Mouse (Mus musculus) intestine, embryonic 15.5 days (tissue): ENCODE results near the gene Cldn10. TPM values are rescaled to one million over a fixed set of nuclear protein-coding genes. Genes with fewer than 3 reads are reported as not detected.
A peak's percentile ranks its signal among the peaks of the same experiment; 100 is the strongest.

Source experiments
- ATAC-seq: fragments of 200-750 bp; cut with Nextera tagmentation; 2 replicates; pipeline ENCODE4 v1.8.0; 2017; ENCODE audit warnings: moderate TSS enrichment, moderate library complexity
- H3K27ac ChIP-seq: fragments of 300-500 bp; sonication (generic); 2 replicates; pipeline ENCODE4 v1.5.1; 2015; ENCODE audit warnings: mild to moderate bottlenecking, inconsistent platforms
- H3K27me3 ChIP-seq: fragments of 300-500 bp; sonication (generic); replicated peaks from 2 replicates; pipeline ENCODE4 v1.6.1; 2015; ENCODE audit warnings: inconsistent platforms
- H3K36me3 ChIP-seq: fragments of 300-500 bp; sonication (generic); 2 replicates; pipeline ENCODE4 v1.6.1; 2015; ENCODE audit warnings: inconsistent platforms
- H3K4me1 ChIP-seq: fragments of 300-500 bp; sonication (generic); replicated peaks from 2 replicates; pipeline ENCODE4 v1.6.1; 2015; ENCODE audit warnings: inconsistent platforms
- H3K4me2 ChIP-seq: fragments of 300-500 bp; sonication (generic); replicated peaks from 2 replicates; pipeline ENCODE4 v1.6.1; 2015; ENCODE audit warnings: mild to moderate bottlenecking, inconsistent platforms
- H3K4me3 ChIP-seq: fragments of 300-500 bp; sonication (generic); replicated peaks from 2 replicates; pipeline ENCODE4 v1.5.1; 2015; ENCODE audit warnings: inconsistent platforms
- H3K9ac ChIP-seq: fragments of 300-500 bp; sonication (generic); 2 replicates; pipeline ENCODE4 v1.6.1; 2015; ENCODE audit warnings: inconsistent platforms
- H3K9me3 ChIP-seq: fragments of 300-500 bp; sonication (generic); 2 replicates; pipeline ENCODE4 v1.6.1; 2016; ENCODE audit warnings: inconsistent platforms
- WGBS: fragments of 180-500 bp; shearing (Covaris S2); methylation state at CpG from one replicate; pipeline ENCODE4 v1.1.7; 2015; 5-methylcytosine and 5-hydroxymethylcytosine counted together
- polyA plus RNA-seq: library from polyadenylated mRNA; unstranded; fragments of >200 nt; fragmentation: Nextera tagmentation; extraction: Ambion mirVana; gene quantifications from 2 replicates; pipeline ENCODE4 v1.2.1, GENCODE M21; 2015

Cldn10 gene
- polyA plus RNA-seq, 1 experiment from 2014 or later, result 19.7 TPM

GRCm38 (mm10) chr14:118910332-118911222, 122.9 kb downstream of the Cldn10 start:
- peak; percentile 78 for ATAC-seq
- peak overlapping the region; percentile 34; the same call in 1 of the 2 replicates for H3K4me2 ChIP-seq
- no peak overlapping the region for H3K9ac ChIP-seq
- no peak overlapping the region for H3K4me3 ChIP-seq
- no peaks in the 10 kb centered on the region for H3K36me3 ChIP-seq
- H3K27ac ChIP-seq, result no peak overlapping the region
- H3K27me3 ChIP-seq, result no peaks in the 10 kb centered on the region
- no peaks in the 10 kb centered on the region for H3K9me3 ChIP-seq
- H3K4me1 ChIP-seq, result 0 out of 2 replicates have a peak, but pooled peaks cover 9% of the 10 kb centered on the region
- WGBS, result 51% methylated on average over 29 of the region's 29 CpGs

- no peak overlapping the region for H3K9ac ChIP-seq
- no peak overlapping the region for H3K4me3 ChIP-seq
- H3K4me1 ChIP-seq, result 0 out of 2 replicates have a peak, but pooled peaks cover 9% of the 10 kb centered on the region
- 89% methylated on average over 6 of the region's 6 CpGs for WGBS
- no peak for ATAC-seq
- no peaks in the 10 kb centered on the region for H3K9me3 ChIP-seq
- no peaks in the 10 kb centered on the region for H3K27me3 ChIP-seq
- no peak overlapping the region for H3K27ac ChIP-seq
- no peaks in the 10 kb centered on the region for H3K36me3 ChIP-seq
- no peak overlapping the region for H3K4me2 ChIP-seq
Measured at GRCm38 (mm10) chr14:118911521-118911920, 123.8 kb downstream of the Cldn10 start.

GRCm38 (mm10) chr14:118913651-118914050, 125.9 kb downstream of the Cldn10 start:
- no peak overlapping the region for H3K4me2 ChIP-seq
- no peak overlapping the region for H3K4me3 ChIP-seq
- no peak overlapping the region for H3K9ac ChIP-seq
- H3K27ac ChIP-seq, result no peak overlapping the region
- 79% methylated on average over 5 of the region's 5 CpGs for WGBS
- no peak for ATAC-seq
- H3K36me3 ChIP-seq, result no peaks in the 10 kb centered on the region
- H3K27me3 ChIP-seq, result no peaks in the 10 kb centered on the region
- 0 out of 2 replicates have a peak, but pooled peaks cover 9% of the 10 kb centered on the region for H3K4me1 ChIP-seq
- no peaks in the 10 kb centered on the region for H3K9me3 ChIP-seq

- no peak overlapping the region for H3K4me2 ChIP-seq
- no peak overlapping the region for H3K9ac ChIP-seq
- H3K4me1 ChIP-seq, result peaks cover 15% of the 10 kb centered on the region
- H3K4me3 ChIP-seq, result no peak overlapping the region
- H3K36me3 ChIP-seq, result no peaks in the 10 kb centered on the region
- no peak overlapping the region for H3K27ac ChIP-seq
- ATAC-seq, result no peak; the same call in 1 of the 2 replicates
- no peaks in the 10 kb centered on the region for H3K9me3 ChIP-seq
- WGBS, result 58% methylated on average over 8 of the region's 8 CpGs
- H3K27me3 ChIP-seq, result peaks cover 7% of the 10 kb centered on the region; the same call in 1 of the 2 replicates
Measured at GRCm38 (mm10) chr14:118919025-118919424, 131.3 kb downstream of the Cldn10 start.

DNA sequence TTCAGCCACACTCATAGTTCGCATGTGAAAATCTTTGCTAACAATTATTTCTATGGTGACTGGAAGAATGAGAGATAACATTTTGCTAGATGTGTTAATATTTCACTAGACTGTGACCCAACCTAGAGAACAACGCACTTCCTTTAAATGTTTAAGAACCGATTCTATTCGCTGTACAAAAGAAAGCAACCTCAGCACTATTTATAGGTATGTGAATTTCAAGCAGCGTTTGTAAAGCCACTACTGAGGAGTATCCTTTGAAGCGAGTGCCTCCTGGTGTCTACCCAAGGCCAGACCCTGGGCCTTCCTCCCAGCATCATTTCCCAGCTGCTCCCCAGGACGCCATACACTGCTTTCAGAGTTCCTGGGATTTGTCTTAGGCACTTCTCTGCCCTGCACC, 132.9 kb downstream of the Cldn10 start:
- no peaks in the 10 kb centered on the region for H3K36me3 ChIP-seq
- no peak overlapping the region for H3K4me3 ChIP-seq
- WGBS, result 51% methylated on average over 7 of the region's 7 CpGs
- H3K27me3 ChIP-seq, result peaks cover 7% of the 10 kb centered on the region; the same call in 1 of the 2 replicates
- H3K4me2 ChIP-seq, result no peak overlapping the region
- H3K9me3 ChIP-seq, result no peaks in the 10 kb centered on the region
- H3K4me1 ChIP-seq, result peaks cover 20% of the 10 kb centered on the region
- H3K9ac ChIP-seq, result no peak overlapping the region
- H3K27ac ChIP-seq, result no peak overlapping the region
- no peak for ATAC-seq

GRCm38 (mm10) chr14:118922251-118922650, 134.5 kb downstream of the Cldn10 start:
- Histone ChIP-seq H3K27me3 (peaks cover 7% of the 10 kb centered on the region; the same call in 1 of the 2 replicates), H3K4me1 (peaks cover 20% of the 10 kb centered on the region), H3K36me3 (no peaks in the 10 kb centered on the region), H3K4me3 (peak overlapping the region; percentile 38), H3K4me2 (peak overlapping the region; percentile 88), H3K27ac (no peak overlapping the region), H3K9ac (peak overlapping the region; percentile 42), H3K9me3 (no peaks in the 10 kb centered on the region)
- 30% methylated on average over 22 of the region's 22 CpGs for WGBS
- ATAC-seq, result no peak; the same call in 1 of the 2 replicates

- WGBS, result 3% methylated on average over 43 of the region's 47 CpGs
- Histone ChIP-seq H3K27me3 (peaks cover 7% of the 10 kb centered on the region; the same call in 1 of the 2 replicates), H3K4me3 (peak overlapping the region; percentile 38), H3K9ac (peak overlapping the region; percentile 42), H3K36me3 (no peaks in the 10 kb centered on the region), H3K4me1 (peaks cover 20% of the 10 kb centered on the region), H3K9me3 (no peaks in the 10 kb centered on the region), H3K27ac (no peak overlapping the region), H3K4me2 (peak overlapping the region; percentile 88)
- ATAC-seq, result peak; percentile 41
Measured at GRCm38 (mm10) chr14:118922667-118923184, 135.0 kb downstream of the Cldn10 start.

Other genes starting within 250 kb of the Cldn10 start
- 2.2 and 2.3 TPM in 2 replicates for gene Abcc4, start 81.7 kb upstream of the Cldn10 start, polyA plus RNA-seq
- gene Dzip1, start 137.6 kb downstream of the Cldn10 start, polyA plus RNA-seq, result 10.2 and 10.9 TPM in 2 replicates
- 48.4 and 57.0 TPM in 2 replicates for gene Dnajc3, start 150.1 kb downstream of the Cldn10 start, polyA plus RNA-seq